Mouse (Mus musculus) liver, postnatal 0 days (tissue): ENCODE measurements around the gene Pdcd2.

Experiments
- CTCF ChIP-seq: sonication (generic); IDR thresholded peaks from 2 replicates; pipeline ENCODE4 v1.5.1; 2016; ENCODE audit warnings: antibody characterized with exemption, low read depth
- EP300 ChIP-seq: IDR thresholded peaks from 2 replicates; pipeline ENCODE4 v1.6.1; 2016; ENCODE audit warnings: antibody characterized with exemption, low read depth, mild to moderate bottlenecking

GRCm38 (mm10) chr17:15564928-15565300 is 37.8 kb upstream of the Pdcd2 start:
- TF ChIP-seq CTCF (no peak), EP300 (no peak)
